Mouse (Mus musculus) ES-Bruce4 (cell line): ENCODE measurements around the gene Usp29.
"Not testable (repeated sequence)": the region's sequence is repeated elsewhere in the genome, so short reads cannot be mapped to it uniquely, and the experiment has no call there.

Experiments used
- CTCF ChIP-seq: IDR thresholded peaks from one replicate; pipeline ENCODE4 v1.8.1; 2011; ENCODE audit warnings: low read depth, low read length
- POLR2A ChIP-seq: IDR thresholded peaks from one replicate; pipeline ENCODE4 v1.8.1; 2011; ENCODE audit warnings: low read length; ENCODE audit not compliant: insufficient read depth

DNA sequence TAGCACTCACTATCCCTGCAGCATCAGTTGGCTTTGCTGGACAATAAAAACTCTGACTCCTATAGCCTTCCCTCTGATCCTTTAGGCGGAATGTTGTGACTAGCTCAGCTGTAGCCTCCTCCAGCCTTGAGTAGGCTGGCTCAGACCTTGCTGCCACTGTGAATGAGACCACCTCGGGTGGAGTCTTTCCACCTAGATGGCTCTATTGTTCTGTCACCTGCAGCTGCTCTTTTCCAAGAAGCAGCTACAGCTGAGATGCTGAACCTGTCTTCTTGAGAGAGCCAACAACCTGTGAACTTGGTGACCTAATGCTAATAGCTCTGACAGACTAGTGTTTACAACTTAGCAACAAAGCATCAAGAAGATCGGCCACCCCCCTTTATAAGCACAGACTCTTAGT is 268.5 kb downstream of the Usp29 start:
- TF ChIP-seq POLR2A, CTCF: not testable (repeated sequence)
